Mouse (Mus musculus) neural tube, embryonic 10.5 days (tissue): ENCODE data around the gene Nprl3.
A peak's percentile ranks its signal among the peaks of the same experiment; 100 is the strongest.
"Not testable (repeated sequence)": the region's sequence is repeated elsewhere in the genome, so short reads cannot be mapped to it uniquely, and the experiment has no call there.

Source experiments
- DNase-seq: peaks from one replicate; pipeline ENCODE4 v3.0.0-alpha.2; 2017; ENCODE audit warnings: low spot score; ENCODE audit errors: extremely low spot score

Nprl3 gene

DNA sequence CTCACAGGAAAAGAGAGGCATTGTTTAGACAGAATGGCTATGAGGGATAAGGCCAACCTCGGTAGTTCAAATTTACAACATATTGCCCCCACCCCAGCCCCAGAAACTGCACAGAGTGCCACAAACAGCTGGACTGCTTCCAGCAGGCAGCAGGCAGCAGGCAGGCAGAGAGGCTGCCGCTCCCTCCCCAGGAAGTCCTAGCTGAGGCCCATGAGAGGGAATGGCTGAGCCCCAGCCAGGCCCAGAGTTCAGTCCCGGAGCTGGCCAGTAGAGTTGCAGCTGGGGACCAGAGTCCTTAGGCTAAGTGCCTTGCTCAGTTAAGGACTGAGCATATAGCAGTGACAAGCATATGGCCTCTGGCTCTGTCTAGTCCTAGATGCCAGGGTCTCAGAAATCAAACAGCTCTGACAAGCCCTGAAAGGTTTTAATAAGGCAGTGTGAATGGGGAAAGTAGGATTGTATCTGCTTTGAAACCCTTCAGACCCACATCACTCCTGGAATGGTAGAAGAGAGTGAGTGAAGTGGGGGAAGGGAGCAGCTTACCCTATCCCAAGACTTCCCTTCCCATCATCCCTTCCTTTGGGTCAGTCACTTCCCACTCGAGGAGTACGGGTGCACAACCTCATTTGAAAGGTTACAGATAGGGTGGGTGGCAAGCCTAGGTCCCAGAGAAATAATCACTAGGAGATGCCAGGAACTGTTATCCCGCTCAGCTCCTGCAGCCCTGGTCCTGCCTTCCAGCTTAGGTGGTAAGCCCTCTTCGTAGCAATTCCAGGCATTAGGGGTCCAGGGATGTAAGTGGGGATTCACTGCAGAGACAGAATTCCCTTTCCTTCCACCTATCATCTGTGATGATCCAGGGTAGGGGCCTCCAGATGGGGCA lies 42.0 kb downstream of the Nprl3 start:
- DNase-seq = no peak

DNA sequence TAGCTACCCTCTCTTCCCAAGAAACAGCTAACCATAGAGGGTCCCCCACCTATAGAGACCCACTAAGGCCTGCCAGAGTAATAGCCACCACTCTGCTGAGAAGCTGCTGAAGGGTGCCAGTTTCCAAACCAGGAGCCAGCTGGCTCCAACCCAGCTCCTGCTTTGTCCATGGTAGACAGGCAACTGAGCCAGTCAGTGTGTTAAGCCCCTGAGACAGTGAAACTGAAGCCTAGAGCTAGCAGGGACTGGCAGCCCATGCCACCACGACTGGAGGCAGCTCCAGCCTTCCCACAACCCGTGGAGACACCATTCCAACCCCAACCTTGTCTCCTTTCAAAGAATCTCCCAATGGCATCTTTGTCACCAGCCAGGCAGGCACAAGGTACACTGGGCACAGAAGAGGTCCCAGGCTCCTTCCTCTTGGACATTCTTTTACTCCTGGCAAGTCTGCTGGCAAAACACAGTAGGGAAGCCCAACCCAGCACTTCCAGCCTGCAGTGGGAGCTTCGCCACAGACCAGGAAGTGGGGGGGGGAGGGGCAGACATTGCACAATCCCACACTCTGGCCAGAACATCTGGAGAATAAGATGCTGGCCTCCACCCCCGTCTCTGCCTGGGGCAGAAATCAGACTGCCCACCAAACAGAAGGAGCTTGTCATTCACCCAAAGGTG lies 42.9 kb downstream of the Nprl3 start:
- peak; percentile 54 for DNase-seq

DNA sequence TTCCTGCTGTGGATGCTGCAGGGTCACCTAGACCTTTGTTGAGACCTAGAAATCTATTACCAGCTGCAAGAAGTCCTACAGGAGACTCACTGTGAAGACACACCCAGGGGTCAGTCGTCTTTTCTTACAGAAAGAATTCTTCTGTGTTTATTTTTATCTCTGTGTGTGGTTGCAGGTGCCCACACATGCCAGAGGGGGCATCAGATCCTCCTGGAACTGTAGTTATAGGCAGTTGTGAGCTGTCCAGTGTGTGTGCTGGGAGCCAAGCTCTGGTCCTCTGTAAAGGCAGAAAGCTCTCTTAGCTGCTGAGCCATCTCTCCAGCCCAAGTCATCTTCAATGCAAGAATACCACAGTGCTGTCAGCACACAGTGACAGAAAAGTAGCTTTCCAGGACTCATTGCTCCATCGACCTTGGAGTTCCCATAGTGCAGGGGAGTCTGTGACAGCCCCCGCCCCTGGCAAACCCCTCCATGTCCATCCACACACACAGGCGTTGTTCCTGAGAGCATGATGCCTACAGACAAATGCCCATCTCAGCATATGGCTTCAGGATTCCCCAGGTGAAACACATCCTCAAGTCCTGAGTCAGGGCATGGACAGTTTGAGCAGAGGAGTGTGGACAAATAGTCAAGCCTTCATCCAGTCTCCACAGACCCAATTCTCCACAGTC lies 44.1 kb downstream of the Nprl3 start:
- no peak for DNase-seq

DNA sequence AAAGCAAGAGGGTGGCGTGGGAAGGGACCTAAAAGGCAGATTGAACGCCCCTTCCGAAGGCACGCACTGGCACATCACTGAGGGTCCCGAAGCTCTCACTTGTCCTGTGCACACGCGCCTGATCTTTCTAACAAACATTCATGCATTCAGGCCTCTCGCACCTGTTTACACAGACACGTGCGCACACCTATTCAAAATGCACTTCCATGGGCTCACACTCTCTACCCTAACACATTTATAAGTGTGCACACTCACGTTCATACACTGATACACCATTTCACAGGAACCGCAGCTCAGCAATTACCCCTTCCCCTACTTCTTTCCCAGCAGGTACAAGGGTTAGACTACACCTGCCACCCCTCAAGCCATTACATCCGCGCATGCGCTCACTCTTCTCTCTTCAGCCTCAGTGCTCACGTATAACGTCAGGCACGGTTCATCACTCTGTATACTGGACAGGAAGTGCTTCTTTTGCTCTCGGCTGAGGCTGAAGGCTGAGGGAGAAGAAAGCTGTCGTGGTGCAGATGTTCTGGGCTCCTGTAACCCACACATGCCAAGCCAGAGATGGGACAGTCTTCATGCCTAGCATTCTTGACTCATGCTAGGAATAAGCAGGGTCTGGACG lies 44.8 kb downstream of the Nprl3 start:
- no peak for DNase-seq

DNA sequence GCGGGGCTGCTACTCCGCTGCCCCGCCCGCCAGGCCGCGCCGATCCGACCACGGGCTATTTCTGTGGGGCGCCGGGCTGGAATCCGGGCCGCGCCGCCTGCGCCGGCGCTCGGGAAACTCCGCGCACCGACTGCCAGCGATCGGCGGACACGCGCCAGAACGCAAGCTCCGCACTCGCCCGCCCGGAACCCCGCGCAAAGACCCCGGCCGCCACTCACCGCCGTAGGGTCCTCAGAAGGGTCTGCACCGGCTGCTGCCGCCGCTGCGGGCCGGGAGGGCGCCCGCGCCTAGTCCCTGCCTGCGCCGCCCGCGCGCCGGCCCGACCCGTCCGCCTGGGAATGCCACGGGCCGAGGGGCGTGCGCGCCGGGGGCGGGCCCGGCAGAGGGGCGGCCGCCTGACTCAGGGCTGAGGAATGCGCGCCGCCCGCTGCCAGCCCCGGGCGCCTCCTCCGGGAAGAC lies 45.5 kb downstream of the Nprl3 start, which contains the start of gene Rhbdf1:
Gene Rhbdf1, minus strand, starts transcription at position 350 of the 459 bp plus-strand sequence.
- no peak for DNase-seq

DNA sequence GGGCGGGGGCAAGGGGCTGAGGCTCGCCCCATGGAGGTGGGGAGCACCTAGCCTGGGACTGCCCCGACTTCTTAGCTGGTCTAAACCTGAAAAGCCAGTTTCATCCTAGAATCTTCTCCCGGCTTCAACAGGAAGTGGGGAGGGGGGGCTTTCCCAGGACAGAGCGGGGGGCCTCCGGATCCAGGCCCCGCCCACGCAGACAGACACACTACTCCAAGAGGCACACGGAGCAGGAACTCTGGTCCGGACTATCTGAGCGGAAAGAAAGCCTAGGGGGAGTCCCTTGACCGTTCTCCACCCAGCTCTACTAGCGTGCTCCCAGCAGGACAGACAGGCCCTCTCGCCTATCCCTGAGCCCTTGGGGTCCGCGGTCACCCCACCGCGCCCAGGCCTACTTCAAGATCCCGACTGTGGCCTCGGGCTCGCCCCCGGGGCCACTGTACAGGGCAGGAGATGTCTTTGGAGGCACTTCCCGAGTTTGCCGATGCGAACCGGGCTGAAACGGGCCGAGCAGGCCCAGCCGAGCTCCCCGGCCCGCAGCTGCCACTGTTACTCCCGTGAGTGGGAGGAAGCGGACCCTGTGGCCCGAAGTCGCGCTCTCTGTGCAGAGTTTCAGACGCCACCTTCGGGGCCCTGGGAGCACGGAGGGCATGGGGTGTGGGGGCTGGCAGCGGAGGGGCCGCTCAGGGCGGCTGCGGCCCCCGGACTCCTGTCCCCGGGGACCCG lies 46.1 kb downstream of the Nprl3 start:
- peak; percentile 77 for DNase-seq

DNA sequence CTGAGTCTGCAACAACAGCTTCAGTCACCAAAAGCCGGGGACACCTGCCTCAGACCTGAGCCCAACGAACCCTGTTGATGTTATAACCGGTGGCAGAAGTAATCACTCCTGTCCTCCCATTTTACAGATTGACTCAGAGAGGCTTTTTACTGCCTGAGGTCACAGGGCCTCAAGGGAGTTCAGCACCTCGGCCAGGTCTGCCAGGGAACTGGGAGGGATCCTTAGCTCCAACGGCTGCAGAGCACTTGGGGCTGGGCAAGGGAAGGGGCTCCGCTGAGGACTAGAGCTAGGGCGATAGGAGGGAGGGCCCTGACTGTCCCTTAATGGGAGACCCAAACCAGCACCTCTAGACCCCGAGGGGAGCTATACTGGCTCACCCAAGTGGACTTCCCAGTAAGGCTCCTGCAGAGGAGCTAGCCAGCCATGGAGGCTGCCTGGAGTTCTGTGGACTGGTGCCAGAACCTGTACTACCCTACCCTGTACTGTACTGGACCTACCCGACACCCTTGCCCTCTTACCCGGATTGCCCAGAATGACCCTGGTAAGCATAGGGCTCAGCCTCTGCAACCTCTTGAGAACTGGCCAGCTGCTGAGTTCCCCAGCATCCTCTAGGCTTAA lies 46.8 kb downstream of the Nprl3 start:
- no peak for DNase-seq

DNA sequence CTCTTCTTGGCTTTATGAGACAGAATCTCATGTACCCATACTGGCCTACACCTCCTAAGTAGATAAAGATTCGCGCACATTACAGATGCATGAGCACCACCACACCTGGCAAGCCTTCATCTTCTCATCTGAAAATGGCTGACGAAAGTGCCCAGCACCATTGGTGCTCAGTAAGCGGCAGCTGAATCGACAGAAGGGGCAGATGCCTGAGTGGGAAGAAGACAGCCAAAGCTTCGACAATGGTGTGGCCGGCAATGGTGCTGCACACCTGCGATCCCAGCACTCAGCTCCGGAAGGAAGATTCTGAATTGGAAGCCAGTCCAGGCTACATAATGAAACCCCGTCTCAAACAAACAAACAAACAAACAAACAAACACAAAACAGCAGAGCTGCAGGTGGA lies 48.2 kb downstream of the Nprl3 start:
- DNase-seq = no peak

DNA sequence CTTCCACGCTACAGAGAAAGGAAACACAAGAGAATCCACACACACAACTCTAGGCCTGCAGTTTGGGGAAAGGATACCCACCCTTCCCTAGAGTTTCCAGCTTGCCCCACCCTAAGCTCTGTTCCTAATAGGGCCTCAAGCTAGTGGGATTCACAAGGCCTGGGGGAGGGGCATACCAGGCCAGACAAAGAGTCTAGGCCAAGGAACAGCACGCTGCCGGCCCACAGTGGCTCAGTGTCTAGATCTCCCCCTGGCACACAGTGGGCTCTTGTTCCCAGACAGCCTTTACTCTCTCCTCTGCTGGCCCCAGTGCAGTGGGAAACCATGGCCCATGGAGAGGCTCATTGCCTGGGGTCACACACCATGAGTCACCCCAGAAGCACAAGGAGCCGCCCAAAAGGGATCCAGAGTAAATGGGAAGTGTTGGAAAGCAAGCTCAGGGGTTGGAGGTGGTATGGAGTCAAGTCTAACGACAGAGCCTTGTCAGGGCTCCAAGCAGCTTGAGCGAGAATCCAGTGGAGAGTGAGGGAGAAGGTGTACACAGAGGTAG lies 48.9 kb downstream of the Nprl3 start:
- no peak for DNase-seq

DNA sequence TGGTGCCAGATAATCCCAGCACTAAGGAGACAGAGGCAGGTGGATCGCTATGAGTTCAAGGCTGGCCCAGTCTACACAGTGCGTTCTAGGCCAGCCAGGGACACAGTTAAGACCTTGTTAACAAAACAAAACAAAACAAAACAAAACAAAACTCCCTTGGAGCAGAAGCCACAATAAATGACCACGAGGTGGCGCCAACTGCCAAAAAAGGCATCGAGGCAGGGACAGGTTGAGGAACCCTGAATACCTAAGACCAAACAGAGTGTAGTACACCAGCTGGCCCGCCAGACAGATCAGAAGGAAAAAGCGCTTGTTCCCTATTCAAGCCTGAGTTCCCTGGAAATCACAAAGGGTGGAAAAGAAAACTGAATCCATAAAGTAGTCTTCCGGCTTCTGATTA lies 50.7 kb downstream of the Nprl3 start:
- peak; percentile 77 for DNase-seq

DNA sequence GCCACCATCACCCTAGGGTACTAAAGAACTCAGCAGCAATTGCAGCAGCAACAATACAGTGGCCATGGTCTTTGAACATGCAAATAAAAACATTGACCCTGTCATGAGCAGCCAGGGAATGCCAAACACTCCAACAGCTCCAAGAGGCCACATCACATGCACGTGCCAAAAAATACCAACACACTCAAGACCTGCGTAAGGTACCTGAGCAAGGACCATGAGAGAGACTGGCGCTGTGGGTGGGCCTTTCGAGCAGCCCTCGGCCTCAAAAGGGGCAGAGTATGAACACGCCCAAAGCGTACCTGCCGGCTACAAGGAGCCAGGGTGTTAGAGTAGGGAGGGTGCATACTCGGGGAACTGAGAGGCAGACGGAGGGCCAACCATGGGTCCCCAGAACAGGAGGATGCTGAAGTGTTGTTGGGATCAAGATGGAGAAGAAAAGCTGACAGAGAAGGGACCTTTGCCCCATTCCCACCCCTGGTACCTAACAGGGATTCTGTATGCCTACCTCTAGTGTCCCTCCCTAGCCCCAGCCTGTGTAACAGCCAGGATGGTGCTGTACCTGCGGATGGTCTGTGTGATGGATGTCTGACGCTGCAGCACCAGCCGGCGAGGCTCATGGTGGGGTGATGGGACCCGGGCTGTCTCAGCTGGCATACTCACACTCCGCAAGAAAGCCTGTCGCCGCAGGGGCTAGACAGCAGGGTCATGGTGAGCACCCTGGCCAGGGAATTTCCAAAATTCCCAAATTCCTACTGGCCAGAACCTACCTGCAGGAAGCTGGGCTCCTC lies 51.9 kb downstream of the Nprl3 start:
- no peak for DNase-seq

DNA sequence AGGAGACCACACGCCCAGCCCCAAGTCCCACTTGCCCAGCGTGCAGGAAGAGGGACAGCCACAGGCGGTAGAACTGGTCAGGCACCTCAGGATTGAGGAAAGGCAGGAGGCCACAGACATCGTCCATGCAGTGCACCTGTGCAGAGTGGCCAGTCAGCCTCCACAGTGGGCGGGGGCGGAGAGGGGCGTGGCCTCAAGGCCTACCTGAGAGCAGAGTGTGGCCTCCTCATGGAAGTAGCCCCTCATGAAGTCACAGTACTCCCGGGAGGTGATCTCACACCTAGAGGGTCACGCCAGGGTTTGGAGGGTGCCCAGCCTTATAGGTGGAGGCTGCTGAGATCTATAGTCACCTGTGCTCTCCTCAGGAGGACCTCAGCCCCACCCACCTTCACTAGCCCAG lies 56.9 kb downstream of the Nprl3 start:
- no peak for DNase-seq

DNA sequence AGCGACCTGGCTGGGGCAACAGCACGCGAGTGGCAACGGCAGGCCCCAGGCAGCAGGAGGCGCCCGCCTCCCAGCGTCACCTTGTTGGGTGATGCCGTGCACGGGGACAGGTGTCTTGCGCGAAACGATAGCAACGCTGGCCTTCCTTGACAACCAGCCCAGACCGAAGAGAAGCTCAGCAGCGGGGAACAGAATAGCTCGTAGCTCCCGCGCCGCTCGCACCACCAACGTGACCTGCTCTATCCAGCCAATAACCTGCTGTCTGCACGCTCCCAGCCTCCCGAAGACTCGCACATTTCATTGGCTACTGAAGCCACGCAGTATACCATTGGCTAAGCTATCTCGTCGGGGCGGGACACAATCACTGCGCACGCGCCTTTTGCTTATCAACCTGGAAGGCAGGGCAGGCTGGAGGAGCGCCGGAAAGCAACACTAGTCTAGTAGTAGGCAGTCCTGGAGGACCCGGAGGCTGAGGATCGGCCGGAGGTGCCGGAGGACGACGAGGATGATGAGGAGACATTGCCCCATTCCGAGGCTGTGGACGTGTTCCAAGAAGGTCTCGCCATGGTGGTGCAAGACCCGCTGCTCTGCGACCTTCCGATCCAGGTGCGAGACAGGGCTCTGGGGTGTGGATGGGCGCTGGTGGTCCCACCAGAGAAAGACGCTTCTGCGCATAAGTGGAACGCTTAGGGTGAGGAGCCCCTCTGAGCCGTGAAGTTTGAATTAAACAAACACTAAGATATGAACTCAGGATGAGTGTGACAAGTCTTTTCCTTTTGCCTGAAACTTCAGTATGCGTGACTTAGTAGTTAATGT lies 62.2 kb downstream of the Nprl3 start, which contains the start of gene Snrnp25:
Gene Snrnp25, plus strand, starts transcription at position 358 of the 816 bp plus-strand sequence.
- DNase-seq = peak; percentile 94

DNA sequence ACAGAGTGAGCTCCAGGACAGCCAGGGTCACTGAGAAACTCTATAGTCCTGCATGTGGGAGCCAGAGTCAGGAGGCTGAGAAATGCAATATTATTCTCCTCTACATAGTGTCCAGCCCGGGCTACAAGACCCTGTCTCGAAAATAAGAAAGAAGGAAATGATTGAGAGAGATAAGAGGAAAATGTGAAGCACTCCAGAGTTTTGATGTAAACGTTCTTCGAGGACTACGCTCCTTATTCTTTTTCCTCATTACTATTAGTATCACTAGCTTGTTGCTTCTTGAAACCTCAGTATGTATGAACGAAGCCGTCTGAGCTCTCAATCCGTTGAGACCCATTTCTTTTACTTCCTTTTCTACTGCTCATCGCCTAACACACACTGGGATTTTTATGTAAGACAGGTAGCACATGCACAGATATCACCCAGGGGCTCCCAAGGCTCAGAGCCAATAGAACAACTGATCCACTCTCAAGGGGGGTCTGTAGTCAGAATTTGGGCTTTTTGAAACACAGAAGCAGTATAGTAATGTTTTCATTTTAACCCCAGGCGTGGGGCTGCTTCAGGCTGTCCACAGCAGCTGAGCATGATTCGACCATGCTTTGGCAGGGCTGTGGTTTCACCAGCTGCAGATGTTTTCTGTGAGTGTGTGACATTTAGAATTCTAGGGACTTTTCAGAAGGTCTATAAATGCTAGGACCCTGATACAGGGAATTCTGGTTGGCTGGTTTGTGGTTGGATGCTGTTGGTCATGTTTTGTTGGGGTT lies 65.4 kb downstream of the Nprl3 start:
- DNase-seq = no peak

DNA sequence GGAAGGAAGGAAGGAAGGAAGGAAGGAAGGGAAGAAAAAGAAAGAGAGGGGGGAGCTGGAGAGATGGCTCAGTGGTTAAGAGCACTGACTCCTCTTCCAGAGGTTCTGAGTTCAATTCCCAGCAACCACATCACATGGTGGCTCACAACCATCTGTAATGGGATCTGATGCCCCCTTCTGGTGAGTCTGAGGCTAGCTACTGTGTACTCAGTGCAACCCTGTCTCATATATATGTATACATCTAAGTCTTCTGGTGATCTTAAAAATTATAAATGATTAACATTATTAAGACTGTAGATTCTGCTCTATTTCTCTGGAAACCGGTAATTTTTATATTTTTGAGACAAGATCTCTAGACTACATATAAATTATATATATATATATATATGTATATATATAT lies 66.5 kb downstream of the Nprl3 start:
- DNase-seq = not testable (repeated sequence)

DNA sequence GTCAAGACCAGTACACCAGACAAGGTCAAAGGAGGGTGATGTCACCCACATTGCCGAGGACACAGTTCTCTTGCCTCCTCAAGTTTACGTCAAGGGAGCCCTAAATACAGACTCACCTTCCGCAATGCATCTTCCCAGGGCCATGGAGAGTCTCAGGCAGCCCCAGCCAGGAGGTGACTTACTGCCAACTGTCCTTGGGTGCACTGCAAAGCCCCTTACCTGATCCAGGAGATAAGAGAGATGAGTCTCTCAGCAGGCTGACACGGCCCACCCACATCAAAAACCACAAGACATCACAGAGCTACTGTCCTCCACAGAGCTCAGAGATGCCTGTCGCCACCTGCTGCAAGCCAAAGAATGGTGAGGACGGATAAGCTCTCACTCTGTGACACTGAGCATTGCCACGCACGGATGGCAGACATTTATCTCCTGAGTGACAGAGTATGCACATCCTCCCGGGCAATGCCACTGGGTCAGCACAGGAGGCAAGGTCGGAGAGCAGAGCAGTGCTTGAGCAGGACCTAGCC lies 67.4 kb downstream of the Nprl3 start, which contains the start of gene Il9r:
Gene Il9r, minus strand, starts transcription at position 205 of the 527 bp plus-strand sequence.
- DNase-seq = no peak

DNA sequence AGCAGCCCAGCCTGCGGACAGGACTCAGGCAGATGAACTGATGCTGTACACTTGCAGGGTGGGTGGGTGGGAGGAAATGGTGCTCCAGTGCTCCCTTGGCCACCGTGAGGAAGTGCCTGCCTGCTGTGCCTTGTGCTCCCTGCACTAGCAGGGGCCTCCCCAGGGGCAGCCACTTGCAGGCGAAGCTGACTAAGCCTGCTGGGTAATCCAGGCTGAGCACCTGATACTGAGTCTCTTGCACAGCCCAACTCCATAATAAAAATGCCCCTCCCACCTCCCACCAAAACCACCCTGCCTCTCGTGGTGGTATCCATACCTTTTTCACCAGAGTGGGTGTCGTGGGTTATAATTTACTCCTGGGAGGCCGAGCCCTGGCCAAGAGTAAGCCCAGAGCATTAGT lies 68.3 kb downstream of the Nprl3 start:
- DNase-seq = no peak
